Mouse (Mus musculus) myocyte (in vitro differentiated cells): ENCODE data around the gene Col17a1. TPM values are rescaled to one million over a fixed set of nuclear protein-coding genes. Genes with fewer than 3 reads are reported as not detected.

Source experiments
- H3K27me3 ChIP-seq: one replicate; pipeline ENCODE4 v1.6.1; 2011; ENCODE audit not compliant: control insufficient read depth, insufficient read depth, insufficient read length
- H3K36me3 ChIP-seq: one replicate; pipeline ENCODE4 v1.6.1; 2011; ENCODE audit not compliant: control insufficient read depth, insufficient read depth
- H3K4me2 ChIP-seq: one replicate; pipeline ENCODE4 v1.6.1; 2011; ENCODE audit warnings: low read depth, control low read depth
- H3K4me3 ChIP-seq: one replicate; pipeline ENCODE4 v1.5.1; 2011; ENCODE audit warnings: mild to moderate bottlenecking, control low read depth, moderate library complexity
- H3K79me2 ChIP-seq: one replicate; pipeline ENCODE4 v1.6.1; 2011; ENCODE audit not compliant: control insufficient read depth, insufficient read depth
- H3ac ChIP-seq: one replicate; pipeline ENCODE4 v1.6.1; 2011; ENCODE audit not compliant: control insufficient read depth, insufficient read length
- CEBPB ChIP-seq: IDR thresholded peaks from 2 replicates; pipeline ENCODE4 v1.6.1; 2011; ENCODE audit warnings: mild to moderate bottlenecking, moderate library complexity; ENCODE audit not compliant: poor library complexity, insufficient read depth, severe bottlenecking
- E2F4 ChIP-seq: IDR thresholded peaks from one replicate; pipeline ENCODE4 v1.6.1; 2011; ENCODE audit warnings: mild to moderate bottlenecking, control low read depth, moderate library complexity; ENCODE audit not compliant: insufficient read depth
- MAX ChIP-seq: IDR thresholded peaks from one replicate; pipeline ENCODE4 v1.6.1; 2011; ENCODE audit warnings: low read depth, mild to moderate bottlenecking, control low read depth
- MYOD1 ChIP-seq, 3 experiments: IDR thresholded peaks; one replicate each; pipeline ENCODE4 v1.6.1; 2011; ENCODE audit warnings: control low read depth in 2 of 3, low read depth in 2 of 3, mild to moderate bottlenecking in 2 of 3, moderate library complexity in 1 of 3; ENCODE audit not compliant: insufficient read length in 2 of 3, control insufficient read depth in 1 of 3
- MYOG ChIP-seq, 3 experiments: IDR thresholded peaks; one replicate each; pipeline ENCODE4 v1.6.1; 2011; ENCODE audit warnings: control low read depth in 2 of 3, low read depth in 2 of 3, mild to moderate bottlenecking in 2 of 3; ENCODE audit not compliant: insufficient read length in 2 of 3, control insufficient read depth in 1 of 3, insufficient read depth in 1 of 3
- POLR2A ChIP-seq: IDR thresholded peaks from one replicate; pipeline ENCODE4 v1.6.1; 2011; ENCODE audit warnings: low read depth, mild to moderate bottlenecking, control low read depth, moderate library complexity; ENCODE audit not compliant: insufficient read length
- POLR2AphosphoS2 ChIP-seq: IDR thresholded peaks from one replicate; pipeline ENCODE4 v1.6.1; 2011; ENCODE audit warnings: low read depth, control low read depth; ENCODE audit not compliant: insufficient read length
- REST ChIP-seq: IDR thresholded peaks from one replicate; pipeline ENCODE4 v1.6.1; 2011; ENCODE audit warnings: mild to moderate bottlenecking, control low read depth, moderate library complexity; ENCODE audit not compliant: insufficient read depth, insufficient read length
- SRF ChIP-seq: IDR thresholded peaks from one replicate; pipeline ENCODE4 v1.6.1; 2011; ENCODE audit warnings: low read depth; ENCODE audit not compliant: control insufficient read depth, insufficient read length
- TCF12 ChIP-seq: IDR thresholded peaks from one replicate; pipeline ENCODE4 v1.6.1; 2011; ENCODE audit warnings: mild to moderate bottlenecking, control low read depth; ENCODE audit not compliant: poor library complexity, insufficient read depth, severe bottlenecking
- TCF3 ChIP-seq: IDR thresholded peaks from one replicate; pipeline ENCODE4 v1.6.1; 2011; ENCODE audit warnings: low read depth, control low read depth; ENCODE audit not compliant: insufficient read length
- USF1 ChIP-seq: IDR thresholded peaks from one replicate; pipeline ENCODE4 v1.6.1; 2011; ENCODE audit warnings: low read depth, mild to moderate bottlenecking, control low read depth, moderate library complexity
- polyA plus RNA-seq: library from polyadenylated mRNA; unstranded; fragments of >200 nt; fragmentation: generic; extraction: Trizol; gene quantifications from one replicate; pipeline ENCODE4 v1.2.1, GENCODE M21; 2012; ENCODE audit warnings: missing spikeins

Col17a1 gene
- polyA plus RNA-seq, 1 experiment, result 0.18 TPM

DNA sequence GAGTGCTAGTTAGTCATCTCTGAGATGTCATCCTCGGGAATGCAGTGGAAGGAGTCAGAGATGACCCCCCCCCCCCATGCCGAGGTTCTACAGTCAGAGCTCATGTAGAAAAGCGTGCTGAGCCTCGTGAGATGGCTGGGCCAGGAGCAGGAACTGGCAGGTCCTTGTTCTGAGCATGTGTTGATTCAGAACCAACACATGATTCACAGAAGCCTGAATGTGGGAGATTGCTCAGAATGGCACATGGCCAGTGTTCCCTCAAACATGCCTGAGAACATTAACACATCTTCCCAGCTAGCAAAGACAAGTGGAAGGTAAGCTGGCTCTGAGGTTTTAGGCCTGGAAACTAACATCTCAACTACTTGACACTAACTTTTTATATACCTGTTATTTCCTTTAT is 18.5 kb upstream of the Col17a1 start:
- H3K27me3 ChIP-seq, result no peaks in the 10 kb centered on the region
- H3K79me2 ChIP-seq, result no peaks in the 10 kb centered on the region
- TF ChIP-seq REST (no peak), SRF (no peak), E2F4 (no peak), MYOD1 (IDR thresholded peaks at IDR 0.05; ENCODE audit: control insufficient read depth in 1 of 3, insufficient read length in 2 of 3, low read depth in 2 of 3) (no peak), TCF12 (no peak), POLR2A (no peak), CEBPB (no peak), POLR2AphosphoS2 (no peak), TCF3 (no peak), MYOG (IDR thresholded peaks at IDR 0.05; ENCODE audit: control insufficient read depth in 1 of 3, insufficient read depth in 1 of 3, insufficient read length in 2 of 3, low read depth in 2 of 3) (no peak), MAX (no peak), USF1 (no peak)
- H3K36me3 ChIP-seq, result no peaks in the 10 kb centered on the region
- H3K4me2 ChIP-seq, result no peak overlapping the region
- H3ac ChIP-seq, result no peak overlapping the region
- H3K4me3 ChIP-seq, result no peak overlapping the region

- Histone ChIP-seq H3ac (no peak overlapping the region), H3K79me2 (no peaks in the 10 kb centered on the region), H3K36me3 (no peaks in the 10 kb centered on the region), H3K4me2 (no peak overlapping the region), H3K27me3 (no peaks in the 10 kb centered on the region), H3K4me3 (no peak overlapping the region)
- TF ChIP-seq TCF12, result no peak
- no peak for TF ChIP-seq MYOG (IDR thresholded peaks at IDR 0.05; ENCODE audit: control insufficient read depth in 1 of 3, insufficient read depth in 1 of 3, insufficient read length in 2 of 3, low read depth in 2 of 3)
- TF ChIP-seq MAX, result no peak
Observed at GRCm38 (mm10) chr19:47705772-47706309, 13.9 kb upstream of the Col17a1 start.

DNA sequence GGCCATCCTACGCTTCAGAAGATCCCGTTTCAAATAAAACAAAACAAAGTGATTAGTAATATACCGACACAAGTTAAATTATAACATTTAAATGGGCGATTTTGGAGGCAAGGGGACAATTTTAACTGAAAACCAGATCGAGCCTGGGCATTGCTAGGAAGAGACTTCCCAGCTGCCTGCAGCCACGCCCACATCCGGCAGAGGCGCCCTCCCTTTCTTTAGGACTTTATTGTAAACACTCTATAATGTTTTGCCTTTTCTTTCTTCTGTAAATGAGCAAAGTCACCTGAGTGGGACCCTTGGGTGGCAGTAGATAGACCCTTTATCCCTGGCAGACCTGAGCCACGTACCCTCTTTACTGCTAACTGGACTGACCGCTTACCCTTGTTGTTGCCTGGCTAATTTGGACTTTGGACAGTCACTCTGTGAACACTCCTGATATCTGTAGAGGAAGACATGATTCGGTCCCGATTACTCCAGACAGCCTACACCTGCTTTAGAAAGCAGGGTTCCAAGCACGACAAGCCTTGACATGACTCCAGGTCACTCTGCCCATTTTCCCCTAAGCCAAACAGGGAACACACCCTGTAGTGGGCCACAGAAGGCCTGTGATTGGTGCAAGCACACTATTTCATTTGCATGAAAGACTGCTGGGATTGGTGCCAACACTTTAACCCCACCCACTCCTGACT is 13.3 kb upstream of the Col17a1 start:
- no peak overlapping the region for H3ac ChIP-seq
- no peak overlapping the region for H3K4me3 ChIP-seq
- no peaks in the 10 kb centered on the region for H3K27me3 ChIP-seq
- TF ChIP-seq MYOD1 (IDR thresholded peaks at IDR 0.05; ENCODE audit: control insufficient read depth in 1 of 3, insufficient read length in 2 of 3, low read depth in 2 of 3), result no peak
- H3K4me2 ChIP-seq, result no peak overlapping the region
- no peaks in the 10 kb centered on the region for H3K36me3 ChIP-seq
- no peaks in the 10 kb centered on the region for H3K79me2 ChIP-seq

DNA sequence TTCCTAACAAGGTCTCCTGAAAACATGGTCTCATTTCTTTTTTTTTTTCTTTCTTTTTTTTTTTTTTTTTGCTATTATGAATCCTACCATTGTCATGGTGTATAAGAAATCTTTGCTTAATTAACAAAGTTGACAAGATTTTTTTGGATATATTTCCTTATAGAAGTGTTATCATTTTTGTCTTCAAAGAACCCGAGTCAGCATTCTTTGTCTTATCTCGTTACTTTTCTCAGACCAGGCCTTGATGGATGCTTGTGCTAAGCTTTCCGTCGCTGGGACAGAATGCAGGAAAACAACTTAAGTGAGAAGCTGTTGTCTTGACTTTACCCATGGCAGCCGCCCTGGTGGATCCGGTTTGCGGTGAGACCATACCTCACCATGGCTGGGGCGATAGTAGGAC is 8.6 kb upstream of the Col17a1 start:
- H3K27me3 ChIP-seq, result no peaks in the 10 kb centered on the region
- TF ChIP-seq SRF (no peak), MYOG (IDR thresholded peaks at IDR 0.05; ENCODE audit: control insufficient read depth in 1 of 3, insufficient read depth in 1 of 3, insufficient read length in 2 of 3, low read depth in 2 of 3) (no peak), POLR2AphosphoS2 (no peak), POLR2A (no peak), USF1 (no peak), MYOD1 (IDR thresholded peaks at IDR 0.05; ENCODE audit: control insufficient read depth in 1 of 3, insufficient read length in 2 of 3, low read depth in 2 of 3) (no peak), TCF12 (no peak), CEBPB (no peak), TCF3 (no peak)
- peak overlapping the region; percentile 63 for H3K4me2 ChIP-seq
- no peak overlapping the region for H3ac ChIP-seq
- H3K36me3 ChIP-seq, result no peaks in the 10 kb centered on the region
- no peaks in the 10 kb centered on the region for H3K79me2 ChIP-seq
- no peak overlapping the region for H3K4me3 ChIP-seq

DNA sequence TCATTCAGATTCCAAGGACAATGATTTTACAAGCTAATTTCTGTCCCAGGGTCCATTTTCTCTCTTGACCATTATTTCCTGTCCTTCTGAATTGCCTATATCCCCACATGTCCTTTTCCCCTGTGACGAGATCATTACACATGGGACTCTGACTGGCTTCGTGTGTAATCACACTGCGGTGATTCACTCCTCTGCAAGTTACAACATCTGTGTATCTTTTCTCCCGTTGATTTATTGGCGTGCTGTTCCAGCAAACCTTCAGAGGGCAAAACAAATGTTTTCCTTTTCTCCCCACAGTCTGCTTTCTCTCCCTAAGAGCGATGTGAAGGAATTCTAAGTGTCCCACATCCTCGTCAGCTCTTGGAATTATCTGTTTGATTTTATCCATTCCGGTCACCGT is 7.8 kb upstream of the Col17a1 start:
- Histone ChIP-seq H3K4me3 (no peak overlapping the region), H3K79me2 (no peaks in the 10 kb centered on the region), H3K27me3 (no peaks in the 10 kb centered on the region), H3K36me3 (no peaks in the 10 kb centered on the region), H3ac (no peak overlapping the region), H3K4me2 (peak overlapping the region; percentile 63)
- no peak for TF ChIP-seq MYOD1 (IDR thresholded peaks at IDR 0.05; ENCODE audit: control insufficient read depth in 1 of 3, insufficient read length in 2 of 3, low read depth in 2 of 3)
- peak; percentile 76 for TF ChIP-seq CEBPB
